Mouse (Mus musculus) activated CD4-positive, CD25-positive, alpha-beta regulatory T cell, adult 4 months (primary cell): ENCODE data around the gene Cd9. TPM values are rescaled to one million over a fixed set of nuclear protein-coding genes. Genes with fewer than 3 reads are reported as not detected.
"Not testable (repeated sequence)": the region's sequence is repeated elsewhere in the genome, so short reads cannot be mapped to it uniquely, and the experiment has no call there.

Experiments
- ATAC-seq: one replicate; pipeline ENCODE4 v1.8.0; 2017
- polyA plus RNA-seq, 2 experiments: library from polyadenylated mRNA; unstranded; fragments of 100-300 nt; shearing (Covaris generic); gene quantifications; one replicate each; pipeline ENCODE4 v1.2.1; 2017

Cd9 gene
- polyA plus RNA-seq, 2 experiments from 2014 or later: 73.3 to 104 TPM

DNA sequence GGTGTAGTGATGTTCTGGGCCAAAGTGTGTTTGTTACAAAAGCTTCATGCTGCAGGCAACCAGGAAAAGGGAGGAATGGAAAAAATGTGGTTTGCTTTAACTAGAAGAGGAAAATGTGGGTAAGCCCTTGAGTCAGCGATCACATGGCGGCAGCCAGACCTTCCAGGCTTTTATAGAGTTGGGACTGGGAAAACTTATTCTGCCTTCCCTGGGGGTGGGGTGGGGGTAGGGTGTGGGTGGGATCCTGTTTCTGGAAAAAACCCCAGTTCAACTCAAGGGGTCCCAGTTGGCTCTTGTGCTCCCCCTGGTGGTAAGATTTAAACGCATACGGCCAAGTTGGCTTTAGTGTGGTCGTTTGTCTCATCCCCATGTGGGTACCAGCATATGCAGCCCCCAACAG lies 3.5 kb upstream of the Cd9 start:
- ATAC-seq: no peak

DNA sequence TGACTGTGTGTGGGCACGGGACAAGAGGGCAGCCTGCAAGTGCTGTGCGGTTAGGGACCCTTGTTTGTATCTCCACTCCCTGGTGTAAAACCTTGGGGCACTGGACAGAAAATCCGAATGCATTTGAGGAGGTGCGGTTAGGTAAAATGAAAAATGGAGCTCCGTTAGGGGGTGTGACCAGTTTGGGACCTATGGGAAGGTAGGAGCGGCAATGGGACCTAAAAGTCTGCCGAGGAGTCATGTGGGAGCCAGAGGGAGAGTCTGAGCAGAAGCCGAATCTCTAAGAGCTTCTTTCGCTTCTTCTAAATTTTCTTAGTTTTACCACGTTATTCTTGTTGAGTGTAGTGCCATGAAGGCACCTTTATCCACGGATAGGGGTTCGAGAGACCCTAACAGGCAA lies 1.8 kb upstream of the Cd9 start:
- ATAC-seq: no peak

DNA sequence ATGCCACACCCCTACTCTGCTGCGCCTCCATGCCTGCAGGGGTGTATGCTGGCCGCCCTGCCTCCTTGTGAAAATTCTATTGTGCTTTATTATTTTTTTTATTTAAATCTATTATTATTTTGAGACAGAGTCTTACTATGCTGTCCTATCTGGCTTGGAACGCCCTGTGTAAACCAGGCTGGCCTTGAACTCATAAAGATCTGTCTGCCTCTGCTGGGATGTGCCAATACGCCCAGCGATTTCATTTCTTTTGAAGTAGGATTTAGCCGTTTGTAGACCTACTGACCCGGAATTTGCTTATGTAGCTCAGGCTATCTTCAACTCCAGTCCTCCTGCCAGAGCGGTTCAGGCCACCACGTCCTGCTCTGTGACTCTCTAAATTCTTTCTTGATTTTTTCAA lies 770 bp upstream of the Cd9 start:
- ATAC-seq: no peak

DNA sequence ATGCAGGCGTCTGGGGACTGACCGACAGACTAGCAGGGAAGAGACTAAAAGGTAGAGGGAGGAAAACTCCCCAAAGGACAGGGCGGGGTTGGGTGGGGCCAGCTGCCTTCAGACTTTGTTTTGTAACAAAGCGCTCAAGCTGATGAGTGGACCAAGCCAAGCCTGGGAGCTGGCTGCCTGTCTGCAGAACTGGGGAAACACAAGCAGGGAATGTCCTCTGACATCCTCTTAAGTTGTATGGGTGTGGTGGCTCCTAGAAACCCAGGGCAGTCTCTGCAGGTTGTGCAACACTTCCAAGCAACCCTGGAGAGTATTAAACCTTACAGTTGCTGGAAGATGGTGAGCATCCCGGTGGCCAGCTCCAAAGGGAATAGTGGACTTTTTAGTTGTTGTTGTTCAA lies 1.4 kb downstream of the Cd9 start:
- ATAC-seq: no peak

DNA sequence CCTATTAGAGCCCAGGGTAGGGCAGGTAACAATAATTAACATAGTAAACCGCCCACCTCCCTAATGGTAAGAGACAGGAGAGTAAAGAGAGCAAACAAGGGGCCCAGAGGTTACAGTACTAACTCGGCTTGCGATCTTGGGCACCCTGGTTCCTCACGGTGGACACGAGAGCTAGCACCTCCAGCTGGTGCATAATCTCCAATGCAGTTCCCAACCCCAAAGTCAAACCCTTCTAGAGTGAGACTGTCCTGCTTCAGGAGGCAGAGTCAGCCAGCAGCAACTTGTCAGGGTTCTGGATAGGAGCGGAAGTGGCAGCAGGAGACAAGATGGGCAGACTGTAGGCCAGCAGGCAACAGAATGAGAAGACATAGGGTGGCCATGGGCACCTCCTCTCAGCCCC lies 1.9 kb downstream of the Cd9 start:
- ATAC-seq: no peak

DNA sequence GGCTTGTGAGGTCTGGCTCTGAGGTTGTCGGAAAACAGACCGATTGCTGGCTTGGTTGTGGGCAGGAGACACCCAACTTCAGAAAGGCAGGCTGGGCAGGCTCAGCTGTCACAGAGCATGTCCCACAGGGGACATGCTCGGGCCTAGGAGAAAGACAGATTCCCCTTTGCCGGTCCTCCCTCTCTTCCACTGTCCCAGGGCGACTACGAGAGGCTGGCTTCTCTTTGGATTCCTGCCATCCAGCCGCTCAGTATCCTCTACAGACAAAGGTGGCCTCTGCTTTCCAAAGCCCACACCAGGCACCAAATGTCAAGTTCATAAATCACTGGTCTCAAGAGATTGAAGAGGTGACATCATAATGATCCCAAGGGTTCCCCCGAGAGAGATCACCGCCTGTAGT lies 2.6 kb downstream of the Cd9 start:
- ATAC-seq: no peak

DNA sequence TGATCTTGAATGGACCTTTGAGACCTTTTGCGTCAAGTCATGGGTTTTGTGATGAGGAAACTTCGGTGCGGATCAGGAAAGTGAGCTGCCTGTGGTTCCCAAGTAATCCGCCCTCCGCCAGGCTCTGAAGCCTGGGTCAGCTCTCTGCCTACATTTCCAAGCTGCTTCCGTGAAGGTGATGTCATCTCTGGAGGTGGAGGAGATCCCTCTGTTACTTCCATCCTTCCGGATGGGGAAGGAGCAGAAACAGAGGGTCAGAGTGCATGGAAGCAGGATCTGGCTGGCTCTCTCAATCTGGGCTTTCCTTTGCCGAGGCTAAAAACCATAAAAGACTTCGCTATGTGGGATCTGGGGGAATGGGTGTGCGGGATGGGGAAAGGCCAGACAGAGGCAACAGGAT lies 3.2 kb downstream of the Cd9 start:
- ATAC-seq: no peak

DNA sequence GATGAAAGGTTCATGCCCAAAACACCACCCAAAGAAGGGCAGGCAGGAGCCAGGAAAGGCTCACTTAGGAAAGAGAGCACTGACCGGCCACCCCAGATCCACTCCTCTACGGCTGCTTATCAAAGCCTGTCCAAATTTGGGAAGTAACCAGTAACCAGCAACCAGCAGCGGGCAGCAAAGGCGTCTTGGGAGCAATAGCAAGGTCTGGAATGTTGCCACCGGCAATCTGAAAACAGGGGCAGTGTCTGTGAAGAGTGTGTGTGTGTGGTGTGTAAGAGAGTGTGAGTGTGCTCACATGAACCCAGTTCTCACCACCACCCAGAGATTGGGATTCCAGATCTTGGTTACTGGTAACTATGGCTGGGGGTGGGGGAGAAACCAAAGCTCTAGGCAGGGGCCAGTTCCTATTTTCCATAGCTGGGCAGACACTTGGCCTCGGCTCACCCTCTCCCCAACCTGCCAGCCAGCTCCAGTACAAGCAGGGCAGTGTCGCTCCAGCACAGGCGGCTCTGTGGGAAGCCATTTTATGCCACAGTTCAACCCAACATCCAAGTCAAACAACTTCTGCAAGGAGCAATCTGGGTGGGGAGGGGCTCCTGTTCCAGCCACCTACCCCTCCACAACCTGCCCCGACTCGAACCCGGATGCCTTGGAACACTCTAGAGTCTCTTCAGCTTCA lies 4.6 kb downstream of the Cd9 start:
- ATAC-seq: no peak

DNA sequence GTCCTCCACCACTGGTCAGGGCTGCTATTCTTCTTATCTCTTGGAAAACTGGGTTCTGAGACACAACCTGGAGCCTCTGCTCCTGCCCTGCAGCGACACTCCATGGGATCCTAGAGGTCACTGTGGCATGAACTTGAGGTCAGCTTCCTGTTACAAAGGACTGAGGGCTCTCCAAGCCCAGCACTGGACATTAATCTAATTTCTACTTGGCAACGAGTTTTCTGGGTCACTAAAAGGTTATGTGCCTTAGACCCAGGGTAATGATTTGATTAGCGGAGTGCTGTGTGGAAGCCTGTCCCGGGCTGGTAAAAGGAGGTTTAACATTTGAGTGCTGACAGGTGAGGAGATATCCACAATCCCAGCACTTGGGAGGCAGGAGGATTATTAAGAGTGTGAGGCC lies 9.0 kb downstream of the Cd9 start:
- no peak for ATAC-seq

DNA sequence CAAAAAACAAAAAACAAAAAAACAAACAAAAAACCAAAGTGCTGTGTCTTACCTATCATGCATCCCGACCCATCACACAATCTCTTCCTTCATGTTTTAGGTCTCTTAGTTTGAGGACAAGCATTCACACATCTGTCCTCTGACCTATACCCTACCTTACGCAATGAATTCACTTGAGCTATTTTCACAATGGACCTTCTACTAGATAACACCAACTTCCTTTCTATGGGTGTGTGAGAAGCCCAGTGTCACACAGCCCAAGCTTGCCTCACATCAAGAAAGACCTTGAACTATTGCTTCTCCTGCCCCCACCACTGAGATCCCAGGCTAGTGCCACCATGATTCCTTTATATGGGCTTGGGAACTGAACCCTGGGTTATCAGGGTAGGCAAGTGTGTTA lies 9.9 kb downstream of the Cd9 start:
- no peak for ATAC-seq

DNA sequence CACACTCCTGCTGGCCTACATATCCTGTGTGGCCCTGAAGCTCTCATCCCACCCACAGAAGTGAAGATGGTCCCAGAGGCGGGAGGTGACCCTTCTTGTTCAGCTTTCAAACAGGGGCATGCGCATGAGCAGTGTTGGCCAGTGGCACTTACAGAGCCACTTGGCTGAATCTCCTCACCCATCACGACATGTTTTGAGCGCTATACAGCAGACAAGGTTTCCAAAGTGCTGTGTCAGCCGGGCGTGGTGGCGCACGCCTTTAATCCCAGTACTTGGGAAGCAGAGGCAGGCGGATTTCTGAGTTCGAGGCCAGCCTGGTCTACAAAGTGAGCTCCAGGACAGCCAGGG lies 10.3 kb downstream of the Cd9 start:
- not testable (repeated sequence) for ATAC-seq

DNA sequence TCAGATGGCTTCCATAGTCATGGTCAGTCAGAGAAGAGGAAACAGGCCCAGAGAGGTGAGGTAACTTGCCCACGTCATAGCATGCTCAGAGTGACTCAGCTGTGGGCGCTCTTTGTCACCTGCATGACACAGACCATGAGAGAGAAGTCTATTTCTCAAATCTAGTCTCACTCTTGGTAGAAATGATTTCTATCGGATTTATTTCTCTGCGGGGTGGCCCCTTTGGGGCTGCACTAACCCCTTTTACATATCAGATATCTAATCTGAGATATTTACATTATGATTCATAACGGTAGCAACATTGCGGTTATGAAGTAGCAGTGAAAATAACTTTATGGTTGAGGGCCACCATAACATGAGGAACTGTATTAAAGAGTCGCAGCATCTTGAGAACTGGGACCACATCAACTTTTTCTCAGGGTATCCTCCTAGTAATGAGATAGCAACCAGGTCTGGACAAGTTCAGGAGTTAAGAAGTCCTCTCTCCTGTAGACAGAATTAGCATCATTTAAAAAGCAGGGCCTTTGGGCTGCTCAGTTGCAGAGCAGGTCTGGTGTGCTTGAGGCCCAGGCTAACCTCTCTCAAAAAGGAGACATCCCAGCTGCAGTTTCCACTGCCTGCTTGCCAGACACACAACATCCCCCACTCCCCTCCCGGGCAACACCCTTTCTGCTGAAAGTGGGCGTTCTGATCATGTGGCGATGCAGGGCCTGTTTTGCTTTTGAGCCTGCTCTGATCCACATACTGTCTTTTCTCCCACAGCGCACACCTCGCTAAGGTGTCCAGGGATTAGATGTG lies 10.9 kb downstream of the Cd9 start:
- peak; percentile 64 for ATAC-seq

DNA sequence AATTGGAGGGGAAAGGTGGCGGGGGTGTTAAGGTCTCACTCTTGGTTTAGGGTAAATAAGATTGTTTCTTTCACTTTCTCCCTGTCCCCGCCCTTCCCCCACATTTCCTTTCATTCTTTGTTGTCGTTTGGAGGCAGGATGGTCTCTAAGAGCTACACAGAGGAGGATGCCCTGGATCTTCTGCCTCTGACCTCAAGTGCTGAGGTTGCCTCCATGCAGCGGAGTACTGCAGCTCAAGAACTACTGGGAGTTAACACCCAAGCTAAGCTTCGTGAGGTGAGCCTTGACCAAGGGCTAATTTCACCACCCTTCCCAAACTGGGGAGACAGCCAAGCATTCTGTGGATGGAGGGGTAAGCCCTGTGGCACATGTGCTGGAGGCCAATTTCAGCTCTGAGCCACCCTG lies 12.2 kb downstream of the Cd9 start:
- ATAC-seq: peak; percentile 38

DNA sequence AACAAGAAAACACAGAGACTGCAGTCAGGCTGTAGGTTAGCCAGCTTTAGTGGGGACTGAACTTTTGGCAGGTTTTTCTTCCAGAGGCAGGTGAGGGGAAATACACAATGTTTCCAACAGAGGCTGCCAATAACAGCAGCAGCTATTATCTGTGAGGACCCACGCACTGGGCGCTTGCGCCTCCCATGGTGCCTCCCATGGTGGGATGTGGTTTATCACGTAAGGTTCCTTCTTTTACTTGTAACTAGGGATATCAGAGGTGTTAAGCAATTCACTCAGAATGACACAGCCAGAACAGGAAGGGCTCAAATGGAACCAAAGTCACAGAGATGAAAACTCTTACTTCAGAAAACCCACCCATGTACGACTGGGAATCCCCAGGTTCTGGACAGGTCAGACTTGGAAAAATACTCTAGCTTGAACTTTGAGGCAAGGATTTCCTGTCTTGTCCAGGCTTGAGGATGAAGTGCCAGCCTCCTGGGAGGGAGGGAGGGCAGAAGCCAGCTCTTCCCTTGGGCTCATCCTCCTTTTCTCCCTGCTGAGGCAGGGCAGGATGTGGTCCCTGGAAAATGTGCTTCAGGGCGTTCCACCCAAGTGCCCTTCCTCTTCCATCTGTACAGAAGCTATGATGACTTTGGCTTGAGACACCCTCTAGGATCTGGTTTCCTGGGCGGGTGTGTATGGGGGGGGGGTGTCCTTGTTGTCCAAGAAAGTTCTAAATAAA lies 12.8 kb downstream of the Cd9 start:
- peak; percentile 0 for ATAC-seq

DNA sequence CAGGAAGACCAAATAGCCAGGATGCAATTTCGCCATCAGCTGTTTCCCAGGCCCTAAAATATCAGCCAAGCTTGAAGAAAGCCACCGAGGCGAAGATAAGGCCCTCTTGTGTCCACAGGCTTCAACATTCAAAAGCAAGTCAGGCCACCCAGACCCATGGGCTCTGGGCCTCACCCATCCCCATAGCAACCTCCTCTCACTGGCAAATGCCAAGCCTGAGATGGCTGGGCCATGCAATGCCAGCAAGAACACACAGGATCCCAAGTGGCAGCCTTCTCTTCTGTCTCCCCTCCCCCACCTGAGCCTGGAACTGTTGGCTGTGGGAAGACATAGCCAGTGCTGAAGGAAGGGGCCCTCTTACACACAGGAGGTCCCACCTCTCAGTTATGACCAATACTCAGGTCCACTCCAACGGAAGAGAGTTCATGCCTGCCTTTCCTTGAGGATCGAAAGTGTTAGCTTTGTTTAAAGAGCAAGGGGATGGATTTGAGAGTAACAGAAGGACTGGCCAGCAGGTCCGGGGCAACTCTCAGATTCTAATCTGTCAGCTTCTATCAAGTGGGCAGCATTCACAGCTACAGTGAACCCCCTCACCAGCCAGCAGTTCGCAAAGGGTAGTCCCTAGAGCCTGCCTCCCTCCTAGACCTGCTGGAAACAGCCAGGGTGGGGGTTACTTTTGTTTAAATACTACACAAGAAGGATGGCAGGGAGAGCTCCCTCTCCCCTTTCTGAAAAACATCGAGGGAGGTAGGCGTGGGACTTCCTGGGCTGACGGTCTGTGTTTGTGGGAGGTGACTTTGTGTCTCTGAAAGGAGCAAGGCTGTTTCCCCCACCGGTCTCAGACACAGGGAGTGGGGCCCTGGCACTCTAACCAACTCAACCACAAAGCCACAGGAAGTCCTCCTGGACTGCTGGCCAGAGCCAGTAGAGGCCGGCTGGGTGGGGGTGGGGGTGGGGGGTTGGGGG lies 13.9 kb downstream of the Cd9 start:
- peak; percentile 58 for ATAC-seq

DNA sequence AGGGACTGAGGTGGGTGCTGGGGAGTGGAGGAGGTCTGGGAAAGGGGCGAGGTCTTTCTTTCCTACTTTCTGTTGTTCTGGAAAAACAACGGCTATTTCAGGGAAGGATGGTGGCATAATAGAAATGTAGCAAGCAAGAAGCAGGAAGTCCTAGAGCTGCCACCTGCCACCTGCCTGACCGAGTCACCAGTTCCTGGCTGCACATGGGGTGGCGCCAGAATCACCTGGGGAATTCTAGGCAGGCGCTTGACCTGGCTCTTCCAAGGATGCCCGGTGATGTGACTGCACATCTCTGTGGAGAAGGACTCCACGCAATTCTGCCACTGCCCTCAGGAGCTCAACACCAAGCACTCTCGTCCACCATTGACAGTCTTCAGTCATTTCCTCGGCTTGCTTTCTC lies 15.2 kb downstream of the Cd9 start:
- no peak for ATAC-seq

DNA sequence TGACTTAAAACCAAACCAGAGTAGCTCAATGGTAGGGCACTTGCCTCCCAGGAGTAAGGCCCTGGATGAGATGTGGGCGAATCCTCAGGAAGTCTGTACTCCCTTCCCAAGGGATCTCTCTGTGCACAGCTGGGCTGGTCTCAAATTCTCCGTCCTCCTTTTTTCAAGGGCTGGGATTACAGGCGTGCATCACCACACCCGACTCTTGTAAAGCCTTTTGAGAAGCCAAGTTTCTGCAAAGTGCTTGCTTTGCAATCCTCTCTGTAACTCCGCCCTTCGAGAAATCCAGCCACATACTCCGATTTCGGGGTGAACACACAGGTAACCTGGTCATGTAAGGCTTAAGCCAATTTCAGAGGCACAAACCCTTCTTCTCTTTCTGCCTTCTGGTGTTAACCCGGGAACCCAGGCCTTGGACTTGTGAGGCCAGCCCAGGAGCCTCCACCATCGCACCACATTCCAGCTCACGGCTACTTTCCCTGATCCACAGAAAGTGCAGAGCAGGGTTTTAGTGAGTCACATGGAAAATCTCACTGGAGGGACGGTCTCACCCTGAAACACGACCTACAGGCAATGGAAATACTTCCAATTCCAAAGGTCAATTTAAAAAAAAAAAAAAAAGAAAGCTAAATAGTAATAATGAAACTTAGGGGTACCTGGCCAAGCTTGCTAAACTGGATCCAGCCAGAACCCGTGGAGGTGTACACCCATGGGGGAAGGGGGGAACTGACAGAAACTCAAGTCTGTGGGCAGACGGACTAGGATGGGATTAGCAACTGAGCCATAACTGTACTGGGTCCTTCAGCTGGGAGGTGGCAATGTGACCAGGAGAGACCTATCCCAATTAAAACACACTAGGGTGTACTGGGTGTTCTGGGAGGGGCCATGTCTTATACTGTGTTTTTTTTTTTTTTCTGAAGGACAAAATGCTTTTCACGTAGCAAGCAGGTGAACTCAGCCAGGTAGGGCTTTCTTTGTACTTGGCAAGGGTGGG lies 16.2 kb downstream of the Cd9 start:
- no peak for ATAC-seq

DNA sequence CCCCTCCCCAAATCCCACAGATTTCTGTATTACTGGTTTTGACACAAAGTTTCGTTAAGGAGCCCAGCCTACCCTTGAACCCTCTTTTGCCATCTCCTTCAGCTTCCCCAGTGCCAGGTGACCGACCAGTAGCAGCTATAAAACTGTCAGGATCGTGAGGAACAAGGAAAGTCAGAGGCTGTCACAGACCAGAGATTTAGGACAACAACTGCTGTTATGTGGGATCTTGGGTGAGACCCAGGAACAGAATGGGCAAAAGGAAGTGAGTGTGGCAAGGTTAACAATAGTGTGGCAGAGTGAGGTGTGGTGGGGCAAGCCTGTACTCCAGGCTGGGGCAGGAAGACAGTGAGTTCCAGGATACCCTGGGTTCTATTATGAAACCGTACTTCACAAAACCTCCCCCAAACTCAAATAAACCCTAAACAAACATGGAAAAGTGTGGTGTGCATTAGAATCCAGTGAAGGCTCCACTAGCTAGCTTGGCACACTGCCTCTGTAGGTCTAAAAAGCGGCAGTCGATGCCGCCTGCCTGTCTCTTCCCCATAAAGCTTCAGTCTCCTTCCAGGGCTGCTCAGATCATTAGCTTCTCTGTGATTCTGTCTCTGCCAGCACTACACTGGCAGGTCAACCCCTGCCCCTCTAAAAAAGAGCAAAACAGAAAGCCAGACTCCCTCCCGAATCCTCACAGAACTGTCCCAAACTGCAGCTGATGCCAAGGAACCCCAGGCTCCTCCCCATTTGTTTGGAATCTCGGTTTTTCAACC lies 17.6 kb downstream of the Cd9 start:
- ATAC-seq: no peak

DNA sequence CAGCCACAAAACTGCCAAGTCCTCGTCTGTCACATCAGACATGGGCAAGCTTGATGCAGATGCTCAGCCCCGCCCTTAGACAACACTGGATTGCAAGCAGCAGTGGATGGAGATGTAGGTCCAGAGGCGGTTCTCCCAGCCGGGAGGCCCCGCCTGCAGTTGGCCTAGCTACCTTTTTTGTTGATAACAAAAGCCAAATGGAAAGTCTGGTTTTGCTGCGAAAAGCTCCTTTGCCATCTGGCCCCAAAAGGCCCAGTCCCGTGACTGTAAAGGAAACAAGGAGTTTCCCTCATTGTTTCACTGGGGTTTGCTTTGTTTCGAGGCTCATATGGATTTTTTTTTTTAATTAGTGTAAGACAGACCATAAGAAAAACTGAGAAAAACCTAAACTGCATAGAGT lies 18.5 kb downstream of the Cd9 start:
- ATAC-seq: no peak

DNA sequence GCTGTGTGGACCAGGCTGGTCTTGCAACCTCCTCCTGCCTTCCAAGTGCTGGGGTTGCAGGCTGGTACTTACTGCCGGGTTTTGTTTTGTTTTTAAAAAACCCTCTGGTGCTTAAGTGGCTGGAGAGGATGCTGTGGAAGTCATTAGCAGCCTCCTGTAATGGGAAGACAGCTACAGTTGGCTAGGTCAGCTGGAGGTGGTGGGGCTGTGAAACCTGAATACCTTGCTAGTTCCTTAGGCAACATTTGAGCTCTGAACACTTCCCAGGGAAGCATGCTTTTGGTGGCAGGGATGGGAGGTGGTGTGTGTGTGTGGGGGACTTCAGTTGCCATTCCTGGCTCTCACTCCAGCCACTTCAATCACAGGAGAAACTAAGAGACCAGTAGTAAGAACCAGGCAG lies 19.4 kb downstream of the Cd9 start:
- ATAC-seq: no peak

DNA sequence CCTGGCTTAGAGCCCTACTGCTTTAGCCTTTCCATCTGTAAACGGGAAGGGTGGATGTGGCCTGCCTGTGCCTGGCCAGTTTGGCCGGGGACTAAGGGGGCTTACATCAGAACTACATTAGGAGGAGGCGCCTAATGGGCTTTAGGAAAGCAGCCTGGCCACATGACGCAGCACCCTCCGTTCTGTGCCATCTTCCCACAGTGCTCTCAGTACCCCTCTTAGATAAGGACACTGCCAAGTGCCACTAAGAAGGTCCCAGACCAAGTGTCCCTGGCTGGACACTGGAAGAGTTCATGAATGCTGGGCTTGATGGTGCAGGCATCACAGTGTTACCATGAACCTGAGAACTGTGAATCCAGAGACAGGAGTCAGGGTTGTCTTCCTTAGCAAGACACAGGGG lies 20.7 kb downstream of the Cd9 start:
- ATAC-seq: no peak
